Mouse (Mus musculus): ENCODE results near the gene Ppp1ca. TPM values are rescaled to one million over a fixed set of nuclear protein-coding genes. Genes with fewer than 3 reads are reported as not detected.

Ppp1ca gene
- polyA plus RNA-seq, 1 experiment from 2014 or later: 931 TPM

GRCm38 (mm10) chr19:4232186-4232572 is 40.3 kb downstream of the Ppp1ca start:
- Histone ChIP-seq H3K27me3 (ENCODE audit: control insufficient read depth, insufficient read depth, low read depth, low read length) (no peaks in the 10 kb centered on the region; the same call in 1 of the 2 replicates), H3K9me3 (ENCODE audit: control insufficient read depth, low read length) (no peaks in the 10 kb centered on the region), H3K9ac (ENCODE audit: low read length) (peak overlapping the region; percentile 74), H3K4me3 (ENCODE audit: low read length) (peak overlapping the region; percentile 67), H3K4me1 (replicated peaks; ENCODE audit: control insufficient read depth, insufficient read depth, low read length) (peaks cover 19% of the 10 kb centered on the region), H3K27ac (ENCODE audit: low read length) (peak overlapping the region; percentile 95), H3K36me3 (ENCODE audit: control insufficient read depth, insufficient read depth, low read length) (no peaks in the 10 kb centered on the region), H3K4me2 (ENCODE audit: low read depth, low read length) (peak overlapping the region; percentile 90)
- 9% methylated on average over 2 of the region's 2 CpGs for WGBS
- ATAC-seq (ENCODE audit: low read depth): peak; percentile 27

- H3K4me3 ChIP-seq (ENCODE audit: low read length): no peak overlapping the region; the same call in 1 of the 2 replicates
- H3K9ac ChIP-seq (ENCODE audit: low read length): peak overlapping the region; percentile 74
- H3K27me3 ChIP-seq (ENCODE audit: control insufficient read depth, insufficient read depth, low read depth, low read length): no peaks in the 10 kb centered on the region; the same call in 1 of the 2 replicates
- H3K9me3 ChIP-seq (ENCODE audit: control insufficient read depth, low read length): no peaks in the 10 kb centered on the region
- H3K4me2 ChIP-seq (ENCODE audit: low read depth, low read length): peak overlapping the region; percentile 90
- no peaks in the 10 kb centered on the region for H3K36me3 ChIP-seq (ENCODE audit: control insufficient read depth, insufficient read depth, low read length)
- H3K4me1 ChIP-seq (replicated peaks; ENCODE audit: control insufficient read depth, insufficient read depth, low read length): peaks cover 16% of the 10 kb centered on the region
- 80% methylated on average over 7 of the region's 7 CpGs for WGBS
- H3K27ac ChIP-seq (ENCODE audit: low read length): peak overlapping the region; percentile 95; the same call in 1 of the 2 replicates
- ATAC-seq (ENCODE audit: low read depth): no peak
Observed at GRCm38 (mm10) chr19:4232651-4233050, 40.8 kb downstream of the Ppp1ca start.

GRCm38 (mm10) chr19:4234548-4234947 is 42.7 kb downstream of the Ppp1ca start:
- Histone ChIP-seq H3K4me1 (replicated peaks; ENCODE audit: control insufficient read depth, insufficient read depth, low read length) (peaks cover 11% of the 10 kb centered on the region), H3K4me2 (ENCODE audit: low read depth, low read length) (no peak overlapping the region), H3K9me3 (ENCODE audit: control insufficient read depth, low read length) (no peaks in the 10 kb centered on the region), H3K36me3 (ENCODE audit: control insufficient read depth, insufficient read depth, low read length) (no peaks in the 10 kb centered on the region), H3K27ac (ENCODE audit: low read length) (no peak overlapping the region), H3K4me3 (ENCODE audit: low read length) (no peak overlapping the region), H3K27me3 (ENCODE audit: control insufficient read depth, insufficient read depth, low read depth, low read length) (no peaks in the 10 kb centered on the region), H3K9ac (ENCODE audit: low read length) (no peak overlapping the region)
- 59% methylated on average over 4 of the region's 4 CpGs for WGBS
- no peak for ATAC-seq (ENCODE audit: low read depth)

- Histone ChIP-seq H3K27me3 (ENCODE audit: control insufficient read depth, insufficient read depth, low read depth, low read length) (no peaks in the 10 kb centered on the region; the same call in 1 of the 2 replicates), H3K27ac (ENCODE audit: low read length) (no peak overlapping the region), H3K4me2 (ENCODE audit: low read depth, low read length) (no peak overlapping the region), H3K36me3 (ENCODE audit: control insufficient read depth, insufficient read depth, low read length) (no peaks in the 10 kb centered on the region), H3K9ac (ENCODE audit: low read length) (no peak overlapping the region), H3K4me1 (replicated peaks; ENCODE audit: control insufficient read depth, insufficient read depth, low read length) (no peaks in the 10 kb centered on the region), H3K9me3 (ENCODE audit: control insufficient read depth, low read length) (no peaks in the 10 kb centered on the region), H3K4me3 (ENCODE audit: low read length) (no peak overlapping the region)
- 47% methylated on average over 8 of the region's 8 CpGs for WGBS
- no peak for ATAC-seq (ENCODE audit: low read depth)
Observed at GRCm38 (mm10) chr19:4240247-4240668, 48.4 kb downstream of the Ppp1ca start.

- 62% methylated on average over 3 of the region's 3 CpGs for WGBS
- Histone ChIP-seq H3K9ac (ENCODE audit: low read length) (no peak overlapping the region), H3K9me3 (ENCODE audit: control insufficient read depth, low read length) (no peaks in the 10 kb centered on the region)
Observed at GRCm38 (mm10) chr19:4242416-4242815, 50.6 kb downstream of the Ppp1ca start.

GRCm38 (mm10) chr19:4244775-4245174 is 52.9 kb downstream of the Ppp1ca start:
- H3K27me3 ChIP-seq (ENCODE audit: control insufficient read depth, insufficient read depth, low read depth, low read length): no peaks in the 10 kb centered on the region; the same call in 1 of the 2 replicates
- H3K4me1 ChIP-seq (replicated peaks; ENCODE audit: control insufficient read depth, insufficient read depth, low read length): no peaks in the 10 kb centered on the region
- no peak for ATAC-seq (ENCODE audit: low read depth)
- H3K4me3 ChIP-seq (ENCODE audit: low read length): no peak overlapping the region
- no peak overlapping the region for H3K9ac ChIP-seq (ENCODE audit: low read length)
- 72% methylated on average over 6 of the region's 6 CpGs for WGBS
- H3K4me2 ChIP-seq (ENCODE audit: low read depth, low read length): no peak overlapping the region
- no peak overlapping the region for H3K27ac ChIP-seq (ENCODE audit: low read length)
- no peaks in the 10 kb centered on the region for H3K36me3 ChIP-seq (ENCODE audit: control insufficient read depth, insufficient read depth, low read length)
- no peaks in the 10 kb centered on the region for H3K9me3 ChIP-seq (ENCODE audit: control insufficient read depth, low read length)

More at GRCm38 (mm10) chr19:4242416-4242815, 50.6 kb downstream of the Ppp1ca start:
- Histone ChIP-seq H3K4me3 (ENCODE audit: low read length) (no peak overlapping the region), H3K4me2 (ENCODE audit: low read depth, low read length) (no peak overlapping the region), H3K4me1 (replicated peaks; ENCODE audit: control insufficient read depth, insufficient read depth, low read length) (no peaks in the 10 kb centered on the region), H3K27ac (ENCODE audit: low read length) (no peak overlapping the region), H3K27me3 (ENCODE audit: control insufficient read depth, insufficient read depth, low read depth, low read length) (no peaks in the 10 kb centered on the region; the same call in 1 of the 2 replicates), H3K36me3 (ENCODE audit: control insufficient read depth, insufficient read depth, low read length) (no peaks in the 10 kb centered on the region)
- ATAC-seq (ENCODE audit: low read depth): no peak

Small RNA genes within 50 kb of the gene (microRNA-seq; reads per million reads assigned to microRNA genes)
- not detected for gene Gm26115

Other genes with a start within 250 kb of the Ppp1ca start
- 0.18 and 0.24 TPM in 2 replicates for gene Aldh3b3, start 233.4 kb upstream of the Ppp1ca start, polyA plus RNA-seq (2015; fragmentation: Nextera tagmentation; extraction: Ambion mirVana)
- 1.8 and 2.0 TPM in 2 replicates for gene Aldh3b2, start 219.7 kb upstream of the Ppp1ca start, polyA plus RNA-seq (2015; fragmentation: Nextera tagmentation; extraction: Ambion mirVana)
- gene Acy3, start 205.5 kb upstream of the Ppp1ca start, polyA plus RNA-seq (2015; fragmentation: Nextera tagmentation; extraction: Ambion mirVana): 11.9 and 13.3 TPM in 2 replicates
- 0.11 TPM in 1 of 2 replicates, not detected in the other for gene Tbx10, start 199.3 kb upstream of the Ppp1ca start, polyA plus RNA-seq (2015; fragmentation: Nextera tagmentation; extraction: Ambion mirVana)
- 21.8 and 22.0 TPM in 2 replicates for gene Nudt8, start 191.5 kb upstream of the Ppp1ca start, polyA plus RNA-seq (2015; fragmentation: Nextera tagmentation; extraction: Ambion mirVana)
- gene Gm49405, start 191.4 kb upstream of the Ppp1ca start, polyA plus RNA-seq (2015; fragmentation: Nextera tagmentation; extraction: Ambion mirVana): 2.4 and 2.5 TPM in 2 replicates
- gene Doc2g, start 188.8 kb upstream of the Ppp1ca start, polyA plus RNA-seq (2015; fragmentation: Nextera tagmentation; extraction: Ambion mirVana): 3.8 and 3.9 TPM in 2 replicates
- 177 and 184 TPM in 2 replicates for gene Ndufv1, start 179.3 kb upstream of the Ppp1ca start, polyA plus RNA-seq (2015; fragmentation: Nextera tagmentation; extraction: Ambion mirVana)
- 432 and 433 TPM in 2 replicates for gene Gstp1, start 154.1 kb upstream of the Ppp1ca start, polyA plus RNA-seq (2015; fragmentation: Nextera tagmentation; extraction: Ambion mirVana)
- 3.5 and 5.0 TPM in 2 replicates for gene Gstp2, start 146.0 kb upstream of the Ppp1ca start, polyA plus RNA-seq (2015; fragmentation: Nextera tagmentation; extraction: Ambion mirVana)
- gene Gstp3, start 132.5 kb upstream of the Ppp1ca start, polyA plus RNA-seq (2015; fragmentation: Nextera tagmentation; extraction: Ambion mirVana): 0.85 and 1.9 TPM in 2 replicates
- gene Cabp2, start 110.5 kb upstream of the Ppp1ca start, polyA plus RNA-seq (2015; fragmentation: Nextera tagmentation; extraction: Ambion mirVana): not detected in 2 replicates
- gene Cdk2ap2, start 94.9 kb upstream of the Ppp1ca start, polyA plus RNA-seq (2015; fragmentation: Nextera tagmentation; extraction: Ambion mirVana): 111 and 128 TPM in 2 replicates
- 12.6 and 14.4 TPM in 2 replicates for gene Pitpnm1, start 92.1 kb upstream of the Ppp1ca start, polyA plus RNA-seq (2015; fragmentation: Nextera tagmentation; extraction: Ambion mirVana)
- 102 TPM in 2 replicates for gene Aip, start 66.2 kb upstream of the Ppp1ca start, polyA plus RNA-seq (2015; fragmentation: Nextera tagmentation; extraction: Ambion mirVana)
- not detected in 2 replicates for gene Gpr152, start 52.3 kb upstream of the Ppp1ca start, polyA plus RNA-seq (2015; fragmentation: Nextera tagmentation; extraction: Ambion mirVana)
- 0.16 TPM in 1 of 2 replicates, not detected in the other for gene Cabp4, start 48.0 kb upstream of the Ppp1ca start, polyA plus RNA-seq (2015; fragmentation: Nextera tagmentation; extraction: Ambion mirVana)
- gene Coro1b, start 43.4 kb upstream of the Ppp1ca start, polyA plus RNA-seq (2015; fragmentation: Nextera tagmentation; extraction: Ambion mirVana): 174 and 184 TPM in 2 replicates
- gene Ptprcap, start 38.5 kb upstream of the Ppp1ca start, polyA plus RNA-seq (2015; fragmentation: Nextera tagmentation; extraction: Ambion mirVana): 4.6 and 14.2 TPM in 2 replicates
- 51.6 and 52.7 TPM in 2 replicates for gene Rps6kb2, start 28.7 kb upstream of the Ppp1ca start, polyA plus RNA-seq (2015; fragmentation: Nextera tagmentation; extraction: Ambion mirVana)
- 2.5 and 3.2 TPM in 2 replicates for gene Carns1, start 16.6 kb upstream of the Ppp1ca start, polyA plus RNA-seq (2015; fragmentation: Nextera tagmentation; extraction: Ambion mirVana)
- 4.0 and 7.0 TPM in 2 replicates for gene Tbc1d10c, start 781 bp upstream of the Ppp1ca start, polyA plus RNA-seq (2015; fragmentation: Nextera tagmentation; extraction: Ambion mirVana)
- 30.5 and 33.6 TPM in 2 replicates for gene Rad9a, start 9.6 kb downstream of the Ppp1ca start, polyA plus RNA-seq (2015; fragmentation: Nextera tagmentation; extraction: Ambion mirVana)
- gene Clcf1, start 22.2 kb downstream of the Ppp1ca start, polyA plus RNA-seq (2015; fragmentation: Nextera tagmentation; extraction: Ambion mirVana): 4.8 and 6.1 TPM in 2 replicates
- not detected in 2 replicates for gene AC109138.7, start 22.3 kb downstream of the Ppp1ca start, polyA plus RNA-seq (2015; fragmentation: Nextera tagmentation; extraction: Ambion mirVana)
- gene Pold4, start 39.8 kb downstream of the Ppp1ca start, polyA plus RNA-seq (2015; fragmentation: Nextera tagmentation; extraction: Ambion mirVana): 32.6 and 38.0 TPM in 2 replicates
- gene Ssh3, start 77.1 kb downstream of the Ppp1ca start, polyA plus RNA-seq (2015; fragmentation: Nextera tagmentation; extraction: Ambion mirVana): 20.0 and 21.5 TPM in 2 replicates
- gene Ankrd13d, start 91.1 kb downstream of the Ppp1ca start, polyA plus RNA-seq (2015; fragmentation: Nextera tagmentation; extraction: Ambion mirVana): 3.5 and 5.2 TPM in 2 replicates
- gene Grk2, start 114.2 kb downstream of the Ppp1ca start, polyA plus RNA-seq (2015; fragmentation: Nextera tagmentation; extraction: Ambion mirVana): 13.7 and 15.0 TPM in 2 replicates
- gene Kdm2a, start 206.2 kb downstream of the Ppp1ca start, polyA plus RNA-seq (2015; fragmentation: Nextera tagmentation; extraction: Ambion mirVana): 35.1 and 42.9 TPM in 2 replicates
- gene Rhod, start 247.4 kb downstream of the Ppp1ca start, polyA plus RNA-seq (2015; fragmentation: Nextera tagmentation; extraction: Ambion mirVana): 32.5 and 34.9 TPM in 2 replicates